Mouse (Mus musculus) forebrain, embryonic 14.5 days (tissue): Measurements from ENCODE around the gene Prom1. TPM values are rescaled to one million over a fixed set of nuclear protein-coding genes. Genes with fewer than 3 reads are reported as not detected.
A peak's percentile ranks its signal among the peaks of the same experiment; 100 is the strongest.

Experiments
- ATAC-seq: fragments of 200-750 bp; cut with Nextera tagmentation; 2 replicates; pipeline ENCODE4 v1.8.0; 2017; ENCODE audit warnings: mild to moderate bottlenecking, moderate library complexity
- DNase-seq: peaks from one replicate; pipeline ENCODE4 v3.0.0-alpha.2; 2015; ENCODE audit warnings: low spot score
- H3K27ac ChIP-seq: fragments of 300-500 bp; sonication (generic); 2 replicates; pipeline ENCODE4 v1.5.1; 2014; ENCODE audit warnings: low read depth, mild to moderate bottlenecking, control low read depth, low read length, moderate library complexity
- H3K27me3 ChIP-seq: fragments of 300-500 bp; sonication (generic); replicated peaks from 2 replicates; pipeline ENCODE4 v1.6.1; 2014; ENCODE audit warnings: low read length, control low read depth, mixed read lengths; ENCODE audit not compliant: control insufficient read depth, insufficient read depth
- H3K36me3 ChIP-seq: fragments of 300-500 bp; sonication (generic); 2 replicates; pipeline ENCODE4 v1.6.1; 2014; ENCODE audit warnings: low read length, control low read depth; ENCODE audit not compliant: control insufficient read depth, insufficient read depth
- H3K4me1 ChIP-seq: fragments of 300-500 bp; sonication (generic); 2 replicates; pipeline ENCODE4 v1.6.1; 2014; ENCODE audit warnings: antibody characterized with exemption, low read length, control low read depth; ENCODE audit not compliant: control insufficient read depth, insufficient read depth
- H3K4me2 ChIP-seq: fragments of 300-500 bp; sonication (generic); 2 replicates; pipeline ENCODE4 v1.6.1; 2014; ENCODE audit warnings: mild to moderate bottlenecking, control low read depth, low read length
- H3K4me3 ChIP-seq: fragments of 300-500 bp; sonication (generic); 2 replicates; pipeline ENCODE4 v1.5.1; 2014; ENCODE audit warnings: low read depth, low read length, control low read depth
- H3K9ac ChIP-seq: fragments of 300-500 bp; sonication (generic); 2 replicates; pipeline ENCODE4 v1.6.1; 2014; ENCODE audit warnings: mild to moderate bottlenecking, low read length, control low read depth, moderate library complexity
- H3K9me3 ChIP-seq: fragments of 300-500 bp; sonication (generic); replicated peaks from 2 replicates; pipeline ENCODE4 v1.6.1; 2016; ENCODE audit warnings: low read length, control low read depth, mixed read lengths; ENCODE audit not compliant: control insufficient read depth
- WGBS: fragments of 180-500 bp; shearing (Covaris S2); extraction: QIAGEN DNeasy Blood & Tissue Kit; methylation state at CpG from one replicate; pipeline ENCODE4 v1.1.7; 2014; 5-methylcytosine and 5-hydroxymethylcytosine counted together
- polyA plus RNA-seq: library from polyadenylated mRNA; unstranded; fragments of >200 nt; fragmentation: Nextera tagmentation; extraction: Ambion mirVana; gene quantifications from 2 replicates; pipeline ENCODE4 v1.2.1, GENCODE M21; 2014

The Prom1 gene
- polyA plus RNA-seq, 1 experiment from 2014 or later, result 52.4 TPM

GRCm38 (mm10) chr5:44096106-44096505, 5.7 kb downstream of the Prom1 start:
- DNase-seq (no peak), ATAC-seq (no peak)
- peaks cover 15% of the 10 kb centered on the region for H3K36me3 ChIP-seq
- WGBS, result 92% methylated on average over 10 of the region's 10 CpGs
- H3K9me3 ChIP-seq, result no peaks in the 10 kb centered on the region
- no peak overlapping the region for H3K9ac ChIP-seq
- no peak overlapping the region for H3K4me2 ChIP-seq
- H3K4me1 ChIP-seq, result peaks cover 8% of the 10 kb centered on the region
- no peaks in the 10 kb centered on the region for H3K27me3 ChIP-seq
- no peak overlapping the region for H3K27ac ChIP-seq
- H3K4me3 ChIP-seq, result no peak overlapping the region

GRCm38 (mm10) chr5:44095697-44096096, 6.1 kb downstream of the Prom1 start:
- H3K36me3 ChIP-seq, result peaks cover 15% of the 10 kb centered on the region
- no peaks in the 10 kb centered on the region for H3K27me3 ChIP-seq
- H3K4me2 ChIP-seq, result no peak overlapping the region
- no peak overlapping the region for H3K27ac ChIP-seq
- no peaks in the 10 kb centered on the region for H3K9me3 ChIP-seq
- DNase-seq, result no peak
- no peak for ATAC-seq
- no peak overlapping the region for H3K9ac ChIP-seq
- peaks cover 8% of the 10 kb centered on the region for H3K4me1 ChIP-seq
- WGBS, result 87% methylated on average over 7 of the region's 7 CpGs
- no peak overlapping the region for H3K4me3 ChIP-seq

GRCm38 (mm10) chr5:44087034-44087433, 14.8 kb downstream of the Prom1 start:
- Histone ChIP-seq H3K9me3 (no peaks in the 10 kb centered on the region), H3K4me1 (no peaks in the 10 kb centered on the region), H3K4me3 (no peak overlapping the region), H3K9ac (no peak overlapping the region), H3K27me3 (no peaks in the 10 kb centered on the region), H3K4me2 (no peak overlapping the region), H3K36me3 (no peaks in the 10 kb centered on the region; the same call in 1 of the 2 replicates), H3K27ac (no peak overlapping the region)
- ATAC-seq, result no peak
- DNase-seq, result no peak
- WGBS, result 67% methylated on average over 5 of the region's 5 CpGs

GRCm38 (mm10) chr5:44085871-44086270, 16.0 kb downstream of the Prom1 start:
- Histone ChIP-seq H3K4me1 (no peaks in the 10 kb centered on the region), H3K4me2 (no peak overlapping the region), H3K27ac (no peak overlapping the region), H3K9ac (no peak overlapping the region), H3K9me3 (no peaks in the 10 kb centered on the region), H3K27me3 (no peaks in the 10 kb centered on the region), H3K4me3 (no peak overlapping the region), H3K36me3 (no peaks in the 10 kb centered on the region; the same call in 1 of the 2 replicates)
- DNase-seq, result no peak
- WGBS, result 91% methylated on average over 7 of the region's 7 CpGs
- no peak for ATAC-seq

GRCm38 (mm10) chr5:44081108-44081507, 20.7 kb downstream of the Prom1 start:
- Histone ChIP-seq H3K9me3 (no peaks in the 10 kb centered on the region), H3K27ac (no peak overlapping the region), H3K27me3 (no peaks in the 10 kb centered on the region), H3K36me3 (no peaks in the 10 kb centered on the region; the same call in 1 of the 2 replicates), H3K4me3 (no peak overlapping the region), H3K9ac (no peak overlapping the region), H3K4me2 (no peak overlapping the region), H3K4me1 (no peaks in the 10 kb centered on the region)
- DNase-seq, result no peak
- 81% methylated on average over 1 of the region's 1 CpGs for WGBS
- ATAC-seq, result no peak

- WGBS, result 86% methylated on average over 8 of the region's 8 CpGs
- Histone ChIP-seq H3K9me3 (no peaks in the 10 kb centered on the region), H3K9ac (no peak overlapping the region), H3K36me3 (no peaks in the 10 kb centered on the region), H3K4me1 (no peaks in the 10 kb centered on the region), H3K4me2 (no peak overlapping the region), H3K27me3 (no peaks in the 10 kb centered on the region), H3K4me3 (no peak overlapping the region), H3K27ac (no peak overlapping the region)
- DNase-seq (no peak), ATAC-seq (no peak)
Measured at GRCm38 (mm10) chr5:44080276-44081054, 21.4 kb downstream of the Prom1 start.

GRCm38 (mm10) chr5:44075432-44075831, 26.4 kb downstream of the Prom1 start:
- H3K9ac ChIP-seq, result no peak overlapping the region
- H3K27me3 ChIP-seq, result no peaks in the 10 kb centered on the region
- H3K4me1 ChIP-seq, result no peaks in the 10 kb centered on the region
- no peak overlapping the region for H3K4me2 ChIP-seq
- 94% methylated on average over 1 of the region's 1 CpGs for WGBS
- H3K4me3 ChIP-seq, result no peak overlapping the region
- no peak for DNase-seq
- no peak for ATAC-seq
- no peak overlapping the region for H3K27ac ChIP-seq
- no peaks in the 10 kb centered on the region for H3K9me3 ChIP-seq
- H3K36me3 ChIP-seq, result no peaks in the 10 kb centered on the region

GRCm38 (mm10) chr5:44073634-44074033, 28.2 kb downstream of the Prom1 start:
- Histone ChIP-seq H3K9me3 (no peaks in the 10 kb centered on the region), H3K4me3 (no peak overlapping the region), H3K4me2 (no peak overlapping the region), H3K27me3 (no peaks in the 10 kb centered on the region), H3K27ac (no peak overlapping the region), H3K36me3 (no peaks in the 10 kb centered on the region), H3K9ac (no peak overlapping the region), H3K4me1 (no peaks in the 10 kb centered on the region)
- 87% methylated on average over 3 of the region's 3 CpGs for WGBS
- ATAC-seq (no peak), DNase-seq (no peak)

- 66% methylated on average over 7 of the region's 7 CpGs for WGBS
- DNase-seq, result peak; percentile 53
- H3K4me1 ChIP-seq, result no peaks in the 10 kb centered on the region
- no peak overlapping the region for H3K4me2 ChIP-seq
- H3K27me3 ChIP-seq, result no peaks in the 10 kb centered on the region
- ATAC-seq, result peak; percentile 54; the same call in 1 of the 2 replicates
- no peak overlapping the region for H3K27ac ChIP-seq
- H3K9ac ChIP-seq, result no peak overlapping the region
- H3K4me3 ChIP-seq, result no peak overlapping the region
- H3K9me3 ChIP-seq, result no peaks in the 10 kb centered on the region
- no peaks in the 10 kb centered on the region for H3K36me3 ChIP-seq
Measured at GRCm38 (mm10) chr5:44070529-44071133, 31.2 kb downstream of the Prom1 start.
